Mouse (Mus musculus) thymus, adult 18-20 months (tissue): ENCODE data around the gene Agap1.

Experiments
- DNase-seq, 2 experiments: peaks; one replicate each; pipeline ENCODE4 v3.0.0; 2022; ENCODE audit warnings: mixed read lengths in 2 of 2

Gene Agap1

GRCm38 (mm10) chr1:89925501-89926190 is 471.0 kb downstream of the Agap1 start:
- no peak for DNase-seq

- no peak for DNase-seq
Measured at GRCm38 (mm10) chr1:89926583-89927060, 472.0 kb downstream of the Agap1 start.

- DNase-seq: no peak
Measured at GRCm38 (mm10) chr1:89927061-89927661, 472.6 kb downstream of the Agap1 start.

GRCm38 (mm10) chr1:89928676-89929075 is 474.1 kb downstream of the Agap1 start:
- no peak for DNase-seq

- DNase-seq: no peak
Measured at GRCm38 (mm10) chr1:89929181-89929580, 474.6 kb downstream of the Agap1 start.

GRCm38 (mm10) chr1:89929721-89930505 is 475.3 kb downstream of the Agap1 start:
- no peak for DNase-seq

GRCm38 (mm10) chr1:89930551-89930950 is 475.9 kb downstream of the Agap1 start:
- DNase-seq: no peak

- DNase-seq: no peak
Measured at GRCm38 (mm10) chr1:89931120-89931519, 476.5 kb downstream of the Agap1 start, which contains the start of gene Gbx2. Gene Gbx2 (minus strand): TSS chr1:89931179.

- DNase-seq: no peak
Measured at GRCm38 (mm10) chr1:89932021-89932423, 477.4 kb downstream of the Agap1 start.

- DNase-seq: no peak
Measured at GRCm38 (mm10) chr1:89932616-89933015, 478.0 kb downstream of the Agap1 start.

- DNase-seq: no peak
Measured at GRCm38 (mm10) chr1:89933028-89933427, 478.4 kb downstream of the Agap1 start.

- DNase-seq: no peak
Measured at GRCm38 (mm10) chr1:89933786-89934185, 479.2 kb downstream of the Agap1 start.

- DNase-seq: no peak
Measured at GRCm38 (mm10) chr1:89934316-89935260, 480.0 kb downstream of the Agap1 start.

- DNase-seq: no peak
Measured at GRCm38 (mm10) chr1:89935493-89936348, 481.1 kb downstream of the Agap1 start.

- DNase-seq: no peak
Measured at GRCm38 (mm10) chr1:89938884-89939595, 484.4 kb downstream of the Agap1 start.

GRCm38 (mm10) chr1:89939596-89939960 is 485.0 kb downstream of the Agap1 start:
- DNase-seq: no peak

GRCm38 (mm10) chr1:89939981-89940726 is 485.5 kb downstream of the Agap1 start:
- peak; percentile 22 to 23 for DNase-seq

GRCm38 (mm10) chr1:89940961-89941524 is 486.4 kb downstream of the Agap1 start:
- no peak for DNase-seq

GRCm38 (mm10) chr1:89941701-89942381 is 487.2 kb downstream of the Agap1 start:
- no peak for DNase-seq
